Mouse (Mus musculus): ENCODE data around the gene Gm17783.

- no peak for TF ChIP-seq POLR2A (IDR thresholded peaks at IDR 0.05; ENCODE audit: insufficient read depth, low read length)
- TF ChIP-seq CTCF (IDR thresholded peaks at IDR 0.05; ENCODE audit: low read depth, low read length) = no peak
- TF ChIP-seq EP300 (IDR thresholded peaks at IDR 0.05; ENCODE audit: insufficient read depth, low read depth, low read length) = no peak
These were observed 54.9 kb downstream of the Gm17783 start for GRCm38 (mm10) chr16:45476991-45477390.

All from ES-Bruce4 (cell line).